Mouse (Mus musculus): ENCODE measurements around the gene Rhox2f.
"Not testable (repeated sequence)": the region's sequence is repeated elsewhere in the genome, so short reads cannot be mapped to it uniquely, and the experiment has no call there.

Gene Rhox2f

DNA sequence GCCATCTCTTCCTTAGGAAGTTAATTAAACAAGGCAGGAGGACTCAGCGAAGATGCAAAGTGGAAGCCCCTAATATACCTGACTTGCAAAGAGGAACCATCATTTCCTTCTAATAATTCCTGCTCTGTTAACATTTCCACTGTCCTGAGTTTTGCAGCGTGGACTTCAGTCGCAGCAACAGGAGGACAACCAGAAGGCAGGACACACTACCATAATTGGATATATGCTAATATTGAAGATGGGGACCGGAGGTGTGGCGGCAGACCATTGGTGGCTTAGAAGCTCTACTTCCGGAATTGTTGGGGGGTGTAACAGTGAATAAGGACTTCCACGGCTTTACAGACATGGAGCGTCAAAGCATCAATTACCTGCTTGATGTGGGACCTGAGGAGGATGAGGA, at the start of gene Rhox2f:
Gene Rhox2f, plus strand, starts transcription at position 301 of the 400 bp plus-strand sequence.
- DNase-seq (ENCODE audit: low read depth, low spot score) = not testable (repeated sequence)

DNA sequence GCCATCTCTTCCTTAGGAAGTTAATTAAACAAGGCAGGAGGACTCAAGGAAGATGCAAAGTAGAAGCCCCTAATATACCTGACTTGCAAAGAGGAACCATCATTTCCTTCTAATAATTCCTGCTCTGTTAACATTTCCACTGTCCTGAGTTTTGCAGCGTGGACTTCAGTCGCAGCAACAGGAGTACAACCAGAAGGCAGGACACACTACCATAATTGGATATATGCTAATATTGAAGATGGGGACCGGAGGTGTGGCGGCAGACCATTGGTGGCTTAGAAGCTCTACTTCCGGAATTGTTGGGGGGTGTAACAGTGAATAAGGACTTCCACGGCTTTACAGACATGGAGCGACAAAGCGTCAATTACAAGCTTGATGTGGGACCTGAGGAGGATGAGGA, 41.1 kb upstream of the Rhox2f start, which contains the start of gene Rhox2e:
Gene Rhox2e, plus strand, starts transcription at position 301 of the 400 bp plus-strand sequence.
- not testable (repeated sequence) for DNase-seq (ENCODE audit: low read depth, low spot score)

DNA sequence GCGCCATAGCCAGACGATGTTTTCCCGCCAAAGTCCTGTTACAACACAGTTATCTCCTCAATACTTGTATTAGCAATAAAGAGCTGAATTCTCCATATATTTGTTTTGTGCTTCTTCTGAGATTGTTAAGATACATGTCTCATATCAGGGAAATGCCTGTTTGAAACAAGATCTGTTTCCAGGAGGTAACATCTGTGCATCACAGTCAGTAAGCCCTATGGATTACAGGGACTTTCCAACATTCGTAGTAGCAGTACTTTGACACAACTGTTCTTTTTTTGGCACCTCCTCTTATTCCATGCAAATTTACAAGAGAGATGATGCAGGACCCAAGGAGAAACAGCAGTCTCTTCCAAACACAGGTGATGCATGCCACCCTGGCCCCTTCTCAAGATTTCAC, 29.5 kb upstream of the Rhox2f start, which contains the start of gene Rhox3e:
Gene Rhox3e, plus strand, starts transcription at position 301 of the 400 bp plus-strand sequence.
- not testable (repeated sequence) for DNase-seq (ENCODE audit: low read depth, low spot score)

DNA sequence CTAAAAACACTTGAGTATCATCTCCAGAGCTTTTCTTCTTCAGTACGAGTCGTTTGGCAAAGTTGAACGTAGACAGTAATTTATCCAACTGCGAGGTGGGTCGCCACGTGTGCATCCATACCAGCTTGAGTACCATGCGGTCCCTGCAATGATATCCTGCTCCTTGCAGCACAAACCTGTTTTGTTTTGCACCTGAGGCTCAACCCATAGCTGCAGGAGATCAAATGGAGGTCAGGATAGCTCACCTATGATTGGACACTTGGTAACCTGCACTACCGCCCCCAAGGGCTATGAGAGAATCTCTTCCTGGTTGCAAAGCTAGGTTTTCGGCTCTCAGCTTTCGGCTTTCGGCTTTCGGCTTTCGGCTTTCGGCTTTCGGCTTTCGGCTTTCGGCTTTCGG, 14.1 kb upstream of the Rhox2f start, which contains the start of gene Rhox4e:
Gene Rhox4e, plus strand, starts transcription at position 301 of the 400 bp plus-strand sequence.
- DNase-seq (ENCODE audit: low read depth, low spot score) = not testable (repeated sequence)

DNA sequence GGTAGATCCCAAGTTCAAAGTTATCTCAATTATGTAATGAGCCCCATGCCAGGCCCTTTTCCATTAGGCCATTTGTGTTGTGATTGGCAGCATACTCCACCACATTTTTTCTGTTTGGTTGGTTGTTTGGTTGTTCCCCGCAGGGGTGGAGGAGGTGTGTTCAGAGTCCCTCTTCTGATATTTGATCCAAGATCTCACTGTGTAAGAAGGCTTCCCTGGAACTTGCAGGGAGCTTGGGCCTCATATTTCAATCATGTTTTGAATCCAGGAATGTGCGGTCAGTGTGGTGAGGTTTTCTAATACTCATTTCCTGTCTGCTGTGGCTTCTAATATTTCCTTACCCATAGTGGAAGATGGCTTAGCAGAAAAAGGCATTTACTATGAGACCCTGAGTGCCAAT, 1.4 kb downstream of the Rhox2f start:
- not testable (repeated sequence) for DNase-seq (ENCODE audit: low read depth, low spot score)

DNA sequence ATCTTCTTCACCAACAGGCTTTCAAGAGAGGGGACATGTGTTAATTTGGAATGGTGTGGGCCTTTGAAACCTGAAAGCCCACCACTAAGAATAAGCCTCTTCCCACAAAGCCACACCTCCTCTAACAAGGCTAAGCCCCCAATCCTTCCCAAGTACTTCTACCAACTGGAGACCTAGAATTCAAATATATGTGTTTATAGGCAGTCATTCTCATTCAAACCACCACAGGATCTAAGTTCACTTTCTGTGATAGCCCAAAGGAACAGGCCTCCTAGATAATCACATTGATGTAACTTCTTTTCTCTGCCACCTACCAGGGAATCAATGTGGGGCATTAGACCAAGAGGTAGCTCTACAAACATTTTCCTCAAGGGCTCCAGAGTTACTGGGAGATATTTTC, 9.5 kb downstream of the Rhox2f start, which contains the start of gene Rhox3f:
Gene Rhox3f, plus strand, starts transcription at position 301 of the 400 bp plus-strand sequence.
- not testable (repeated sequence) for DNase-seq (ENCODE audit: low read depth, low spot score)

DNA sequence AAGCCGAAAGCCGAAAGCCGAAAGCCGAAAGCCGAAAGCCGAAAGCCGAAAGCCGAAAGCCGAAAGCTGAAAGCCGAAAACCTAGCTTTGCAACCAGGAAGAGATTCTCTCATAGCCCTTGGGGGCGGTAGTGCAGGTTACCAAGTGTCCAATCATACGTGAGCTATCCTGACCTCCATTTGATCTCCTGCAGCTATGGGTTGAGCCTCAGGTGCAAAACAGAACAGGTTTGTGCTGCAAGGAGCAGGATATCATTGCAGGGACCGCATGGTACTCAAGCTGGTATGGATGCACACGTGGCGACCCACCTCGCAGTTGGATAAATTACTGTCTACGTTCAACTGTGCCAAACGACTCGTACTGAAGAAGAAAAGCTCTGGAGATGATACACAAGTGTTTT, 36.4 kb downstream of the Rhox2f start, which contains the start of gene Rhox4f:
Gene Rhox4f, minus strand, starts transcription at position 101 of the 400 bp plus-strand sequence.
- DNase-seq (ENCODE audit: low read depth, low spot score) = not testable (repeated sequence)

Measured in c-Kit-negative CD71-positive TER-119-positive erythroid progenitor cells, embryonic 14.5 days (primary cell).